Mouse (Mus musculus) layer of hippocampus, adult 6 months (tissue): Measurements from ENCODE around the gene Trim43a. TPM values are rescaled to one million over a fixed set of nuclear protein-coding genes. Genes with fewer than 3 reads are reported as not detected.

Experiments used
- long read RNA-seq, 2 experiments: library from polyadenylated mRNA; unstranded; transcript quantifications; one replicate each; pipeline ENCODE4 v2.0.0; 2019 to 2020
- polyA plus RNA-seq: library from polyadenylated mRNA; unstranded; fragments of <200 nt; fragmentation: Nextera tagmentation; gene quantifications from 2 replicates; pipeline ENCODE4 v1.2.3, GENCODE M21; 2021

The Trim43a gene
- polyA plus RNA-seq = 0.14 TPM in 1 of 2 replicates, not detected in the other
- long read RNA-seq, experiment 1 = 0 reads
- long read RNA-seq, experiment 2 = 0 reads

DNA sequence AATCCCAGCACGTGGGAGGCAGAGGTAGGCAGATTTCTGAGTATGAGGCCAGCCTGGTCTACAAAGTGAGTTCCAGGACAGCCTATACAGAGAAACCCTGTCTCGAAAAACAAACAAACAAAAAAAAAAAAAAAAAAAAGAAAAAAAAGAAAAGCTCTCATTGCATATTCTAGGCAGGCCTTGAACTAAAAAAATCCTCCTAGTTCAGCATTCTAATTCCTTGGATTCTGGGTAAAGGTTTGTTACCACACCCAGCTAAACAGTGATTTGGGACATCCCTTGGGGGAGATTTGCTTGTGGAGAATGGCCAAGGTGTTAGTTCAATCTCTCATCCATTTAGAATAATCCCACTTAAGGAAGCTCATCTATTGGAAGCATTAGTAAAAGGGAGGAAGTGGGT, at the start of gene Trim43a:
TSS of gene Trim43a (plus strand) at position 301 of the 400 bp plus-strand sequence.

DNA sequence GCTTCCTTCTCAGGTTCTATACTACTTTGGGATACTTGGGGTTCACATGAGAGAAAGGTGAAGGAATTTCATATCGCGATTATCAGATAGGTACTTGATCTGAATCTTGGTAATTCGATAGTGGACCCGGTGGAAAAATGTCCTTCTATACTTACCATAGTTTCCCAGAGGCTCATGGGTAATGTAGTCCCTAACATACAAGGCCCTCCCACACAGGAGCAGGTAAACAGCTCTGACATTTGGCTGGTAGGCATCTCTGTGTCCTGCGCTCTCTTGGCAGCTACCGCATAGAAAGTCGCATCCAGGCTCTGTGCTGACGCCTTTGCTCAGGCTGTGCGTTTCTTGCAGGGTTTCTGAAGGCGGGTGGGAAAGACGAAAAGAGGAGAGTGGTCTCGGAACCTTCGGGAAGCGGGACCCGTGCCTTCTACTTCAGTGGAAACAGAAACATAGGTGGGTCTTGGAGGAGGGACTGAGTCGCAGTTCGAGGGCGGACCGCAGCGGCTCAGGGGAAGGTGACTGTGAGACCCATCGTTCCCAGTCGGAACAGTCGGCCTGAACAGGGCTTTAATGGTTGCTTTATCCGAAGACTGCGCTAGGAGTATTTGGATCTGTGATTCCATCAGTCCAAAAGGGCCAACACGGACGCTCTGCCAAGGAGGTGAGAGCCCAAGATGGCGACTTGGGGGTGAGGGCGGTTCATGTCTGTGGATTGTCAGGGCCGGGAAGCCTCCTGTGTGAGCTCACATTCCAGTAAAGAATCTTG, 32.7 kb upstream of the Trim43a start, which contains the start of gene Zfp949:
TSS of gene Zfp949 (plus strand) at position 170 of the 763 bp plus-strand sequence.

Other genes with a start within 250 kb of the Trim43a start
- gene Snx14, start 141.9 kb upstream of the Trim43a start, polyA plus RNA-seq = 21.2 and 21.4 TPM in 2 replicates
- not detected in 2 replicates for gene Gm20537, start 124.3 kb upstream of the Trim43a start, polyA plus RNA-seq
- 13.2 and 18.4 TPM in 2 replicates for gene Syncrip, start 98.3 kb upstream of the Trim43a start, polyA plus RNA-seq
- 6.5 and 7.4 TPM in 2 replicates for gene Zfp949, start 32.9 kb upstream of the Trim43a start, polyA plus RNA-seq
- gene Mthfsl, start 139.4 kb downstream of the Trim43a start, polyA plus RNA-seq = 97.7 and 97.8 TPM in 2 replicates
- 0.34 and 0.43 TPM in 2 replicates for gene Bcl2a1d, start 151.0 kb downstream of the Trim43a start, polyA plus RNA-seq